Mouse (Mus musculus): ENCODE data around the gene Mvk. TPM values are rescaled to one million over a fixed set of nuclear protein-coding genes. Genes with fewer than 3 reads are reported as not detected.

Gene Mvk
- polyA plus RNA-seq, 1 experiment = 37.1 TPM

DNA sequence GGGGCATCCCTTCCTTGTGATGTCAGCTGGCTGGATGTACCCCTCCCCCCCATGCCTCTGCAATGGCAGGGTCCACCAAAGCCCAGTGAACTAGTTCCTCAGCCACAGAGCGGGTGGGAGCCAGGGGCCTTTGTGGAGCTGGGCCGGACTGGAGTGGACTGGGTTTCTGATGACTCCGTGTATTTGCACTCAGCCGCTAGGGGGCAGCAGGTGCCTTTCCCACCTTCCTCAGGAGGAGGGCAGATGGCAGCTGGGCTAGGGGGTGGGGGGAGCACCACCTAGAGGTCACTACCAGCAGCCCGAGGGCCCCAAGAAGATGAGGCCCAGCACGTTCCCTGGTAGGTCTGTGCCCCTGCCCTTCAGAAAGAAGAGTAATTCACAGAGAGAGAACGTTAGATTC is 17.2 kb downstream of the Mvk start:
- peak; percentile 73 to 77 for DNase-seq
- Histone ChIP-seq H3K27ac (ENCODE audit: insufficient read depth, low read length) (no peak overlapping the region), H3K4me1 (ENCODE audit: control insufficient read depth, insufficient read depth, low read length) (peaks cover 5% of the 10 kb centered on the region; the same call in 1 of the 2 replicates), H3K27me3 (ENCODE audit: control insufficient read depth, insufficient read depth, low read length) (no peaks in the 10 kb centered on the region), H3K4me3 (replicated peaks; ENCODE audit: insufficient read depth, low read depth, low read length) (no peak overlapping the region)
- 11% methylated on average over 7 of the region's 7 CpGs for WGBS
- TF ChIP-seq POLR2A (IDR thresholded peaks at IDR 0.05; ENCODE audit: borderline replicate concordance, insufficient read depth, low read length) (no peak), CTCF (IDR thresholded peaks at IDR 0.05; ENCODE audit: borderline replicate concordance, insufficient read depth, low read depth, low read length) (peak; percentile 79)

DNA sequence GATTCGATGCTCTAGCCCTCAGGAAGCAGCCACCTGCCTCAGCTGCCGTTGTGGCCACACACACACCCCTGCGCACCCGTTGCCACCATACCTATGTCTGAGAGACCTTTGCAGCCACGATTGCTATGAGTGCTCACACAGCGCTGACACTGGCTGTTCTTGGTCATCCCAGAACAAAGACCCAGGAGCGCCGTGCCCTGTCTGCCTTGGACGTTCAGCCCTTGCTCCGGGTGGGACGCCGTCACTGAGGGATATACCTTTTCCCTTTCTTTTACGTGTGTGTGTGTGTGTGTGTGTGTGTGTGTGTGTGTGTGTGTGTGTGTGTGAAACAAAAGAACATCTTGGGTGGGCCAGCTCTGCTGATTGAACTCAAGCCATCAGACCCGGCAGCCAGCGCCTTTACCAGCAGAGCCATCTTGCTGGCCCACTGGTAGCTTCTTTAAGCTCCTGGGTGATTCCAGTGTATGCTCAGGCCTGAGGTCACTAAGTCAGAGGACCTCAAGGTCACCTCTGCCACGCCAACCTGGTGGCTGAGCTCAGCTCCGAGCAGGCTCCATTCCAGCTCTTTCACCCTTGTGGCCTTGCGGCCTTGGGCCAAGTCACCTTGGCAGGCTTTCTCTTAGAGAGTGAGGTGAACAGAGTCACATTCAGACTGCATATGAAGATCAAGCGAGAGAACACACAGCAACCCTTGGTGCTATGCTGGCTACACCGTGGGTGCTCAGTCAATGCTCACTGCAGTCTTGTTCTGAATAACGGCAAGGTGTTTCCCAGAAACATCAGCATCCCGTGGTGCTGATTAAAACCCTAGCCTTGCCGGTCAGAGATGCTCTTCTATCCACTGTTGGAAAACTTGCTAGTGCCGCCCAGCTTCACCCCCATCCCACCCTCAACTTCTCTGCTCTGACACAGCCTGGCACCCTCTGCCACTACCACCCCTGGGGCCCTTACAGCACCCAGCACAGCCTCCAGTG is 18.3 kb downstream of the Mvk start:
- DNase-seq = no peak
- H3K4me3 ChIP-seq (replicated peaks; ENCODE audit: insufficient read depth, low read depth, low read length) = no peak overlapping the region
- no peak overlapping the region for H3K27ac ChIP-seq (ENCODE audit: insufficient read depth, low read length)
- no peaks in the 10 kb centered on the region for H3K27me3 ChIP-seq (ENCODE audit: control insufficient read depth, insufficient read depth, low read length)
- TF ChIP-seq CTCF (IDR thresholded peaks at IDR 0.05; ENCODE audit: borderline replicate concordance, insufficient read depth, low read depth, low read length) (no peak), POLR2A (IDR thresholded peaks at IDR 0.05; ENCODE audit: borderline replicate concordance, insufficient read depth, low read length) (no peak)
- 69% methylated on average over 24 of the region's 24 CpGs for WGBS
- peaks cover 4% of the 10 kb centered on the region; the same call in 1 of the 2 replicates for H3K4me1 ChIP-seq (ENCODE audit: control insufficient read depth, insufficient read depth, low read length)

DNA sequence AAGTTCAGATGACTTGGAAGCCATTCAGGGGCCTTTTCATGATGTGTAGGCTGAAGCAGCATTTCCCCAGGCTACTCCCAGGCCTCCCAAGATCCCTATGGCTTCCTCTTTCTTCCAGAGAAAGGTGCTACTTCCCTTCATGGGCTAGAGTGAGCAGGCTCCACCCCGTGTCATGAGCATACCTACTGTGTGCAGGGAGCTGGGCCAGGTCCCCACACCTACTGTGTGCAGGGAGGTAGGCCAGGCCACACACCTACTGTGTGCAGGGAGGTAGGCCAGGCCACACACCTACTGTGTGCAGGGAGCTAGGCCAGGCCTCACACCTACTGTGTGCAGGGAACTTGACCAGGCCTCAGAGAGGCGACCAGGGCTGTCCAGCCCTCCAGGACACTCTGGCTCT is 20.5 kb downstream of the Mvk start:
- 76% methylated on average over 2 of the region's 2 CpGs for WGBS
- TF ChIP-seq CTCF (IDR thresholded peaks at IDR 0.05; ENCODE audit: borderline replicate concordance, insufficient read depth, low read depth, low read length) (no peak), POLR2A (IDR thresholded peaks at IDR 0.05; ENCODE audit: borderline replicate concordance, insufficient read depth, low read length) (no peak)

DNA sequence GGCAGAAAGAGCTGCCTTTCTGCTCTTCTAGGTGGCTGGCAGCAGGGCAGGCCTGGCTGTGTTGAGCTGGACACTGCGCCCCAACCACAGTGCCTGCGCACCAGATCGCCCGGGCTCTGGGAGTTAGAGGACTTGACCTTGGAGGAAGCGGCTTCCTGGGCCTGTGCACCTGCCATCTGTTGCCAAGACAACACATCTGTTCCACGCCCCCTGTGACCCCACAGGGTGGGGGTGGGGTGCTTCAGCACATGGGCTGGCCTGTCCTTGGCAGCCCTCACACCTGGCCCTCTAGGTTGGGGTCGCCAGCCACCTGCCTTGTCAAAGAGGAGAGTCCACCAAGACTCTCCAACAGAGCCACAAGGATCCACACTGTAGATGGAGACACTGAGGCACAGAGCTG is 21.6 kb downstream of the Mvk start:
- H3K27ac ChIP-seq (ENCODE audit: insufficient read depth, low read length) = no peak overlapping the region
- DNase-seq = no peak
- no peaks in the 10 kb centered on the region for H3K27me3 ChIP-seq (ENCODE audit: control insufficient read depth, insufficient read depth, low read length)
- TF ChIP-seq CTCF (IDR thresholded peaks at IDR 0.05; ENCODE audit: borderline replicate concordance, insufficient read depth, low read depth, low read length) = no peak
- no peak for TF ChIP-seq POLR2A (IDR thresholded peaks at IDR 0.05; ENCODE audit: borderline replicate concordance, insufficient read depth, low read length)
- H3K4me3 ChIP-seq (replicated peaks; ENCODE audit: insufficient read depth, low read depth, low read length) = no peak overlapping the region
- no peaks in the 10 kb centered on the region for H3K4me1 ChIP-seq (ENCODE audit: control insufficient read depth, insufficient read depth, low read length)
- 84% methylated on average over 7 of the region's 7 CpGs for WGBS

More for the DNA sequence above, 20.5 kb downstream of the Mvk start:
- no peak overlapping the region for H3K27ac ChIP-seq (ENCODE audit: insufficient read depth, low read length)
- H3K4me3 ChIP-seq (replicated peaks; ENCODE audit: insufficient read depth, low read depth, low read length) = no peak overlapping the region
- H3K27me3 ChIP-seq (ENCODE audit: control insufficient read depth, insufficient read depth, low read length) = no peaks in the 10 kb centered on the region
- no peaks in the 10 kb centered on the region for H3K4me1 ChIP-seq (ENCODE audit: control insufficient read depth, insufficient read depth, low read length)
- no peak for DNase-seq

GRCm38 (mm10) chr5:114467019-114467418 is 22.9 kb downstream of the Mvk start:
- DNase-seq = no peak
- no peak overlapping the region for H3K27ac ChIP-seq (ENCODE audit: insufficient read depth, low read length)
- TF ChIP-seq CTCF (IDR thresholded peaks at IDR 0.05; ENCODE audit: borderline replicate concordance, insufficient read depth, low read depth, low read length) (no peak), POLR2A (IDR thresholded peaks at IDR 0.05; ENCODE audit: borderline replicate concordance, insufficient read depth, low read length) (no peak)
- 16% methylated on average over 11 of the region's 11 CpGs for WGBS
- H3K4me1 ChIP-seq (ENCODE audit: control insufficient read depth, insufficient read depth, low read length) = no peaks in the 10 kb centered on the region
- no peak overlapping the region for H3K4me3 ChIP-seq (replicated peaks; ENCODE audit: insufficient read depth, low read depth, low read length)
- H3K27me3 ChIP-seq (ENCODE audit: control insufficient read depth, insufficient read depth, low read length) = no peaks in the 10 kb centered on the region

- Histone ChIP-seq H3K4me1 (ENCODE audit: control insufficient read depth, insufficient read depth, low read length) (no peaks in the 10 kb centered on the region), H3K4me3 (replicated peaks; ENCODE audit: insufficient read depth, low read depth, low read length) (no peak overlapping the region), H3K27me3 (ENCODE audit: control insufficient read depth, insufficient read depth, low read length) (no peaks in the 10 kb centered on the region), H3K27ac (ENCODE audit: insufficient read depth, low read length) (peak overlapping the region; percentile 23; the same call in 1 of the 2 replicates)
- WGBS = 10% methylated on average over 7 of the region's 13 CpGs
- TF ChIP-seq CTCF (IDR thresholded peaks at IDR 0.05; ENCODE audit: borderline replicate concordance, insufficient read depth, low read depth, low read length) (no peak), POLR2A (IDR thresholded peaks at IDR 0.05; ENCODE audit: borderline replicate concordance, insufficient read depth, low read length) (no peak)
- peak in 1 of 2 experiments; percentile 46 for DNase-seq
Observed at GRCm38 (mm10) chr5:114467430-114467829, 23.4 kb downstream of the Mvk start.

DNA sequence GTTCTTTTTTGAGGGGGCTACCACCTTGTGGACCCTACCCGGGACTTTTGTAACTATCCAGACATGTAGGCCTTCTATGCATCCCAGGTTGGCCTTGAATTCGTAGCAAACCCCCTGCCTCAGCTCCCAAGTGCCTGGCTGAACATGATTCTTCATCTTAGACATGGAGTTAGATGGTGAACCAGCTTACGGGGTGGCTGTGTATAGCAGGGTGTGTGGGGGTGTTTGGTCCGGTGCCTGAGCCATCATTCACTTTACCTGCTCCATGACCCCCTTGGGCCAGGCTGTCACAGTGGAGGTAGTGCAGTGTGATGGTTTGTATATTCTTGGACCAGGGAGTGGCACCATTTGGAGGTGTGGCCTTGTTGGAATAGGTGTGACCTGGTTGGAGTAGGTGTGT is 23.9 kb downstream of the Mvk start:
- H3K4me1 ChIP-seq (ENCODE audit: control insufficient read depth, insufficient read depth, low read length) = no peaks in the 10 kb centered on the region
- H3K4me3 ChIP-seq (replicated peaks; ENCODE audit: insufficient read depth, low read depth, low read length) = no peak overlapping the region
- TF ChIP-seq CTCF (IDR thresholded peaks at IDR 0.05; ENCODE audit: borderline replicate concordance, insufficient read depth, low read depth, low read length) = no peak
- TF ChIP-seq POLR2A (IDR thresholded peaks at IDR 0.05; ENCODE audit: borderline replicate concordance, insufficient read depth, low read length) = no peak
- no peak overlapping the region for H3K27ac ChIP-seq (ENCODE audit: insufficient read depth, low read length)
- WGBS = 72% methylated on average over 4 of the region's 4 CpGs
- DNase-seq = no peak
- no peaks in the 10 kb centered on the region for H3K27me3 ChIP-seq (ENCODE audit: control insufficient read depth, insufficient read depth, low read length)

DNA sequence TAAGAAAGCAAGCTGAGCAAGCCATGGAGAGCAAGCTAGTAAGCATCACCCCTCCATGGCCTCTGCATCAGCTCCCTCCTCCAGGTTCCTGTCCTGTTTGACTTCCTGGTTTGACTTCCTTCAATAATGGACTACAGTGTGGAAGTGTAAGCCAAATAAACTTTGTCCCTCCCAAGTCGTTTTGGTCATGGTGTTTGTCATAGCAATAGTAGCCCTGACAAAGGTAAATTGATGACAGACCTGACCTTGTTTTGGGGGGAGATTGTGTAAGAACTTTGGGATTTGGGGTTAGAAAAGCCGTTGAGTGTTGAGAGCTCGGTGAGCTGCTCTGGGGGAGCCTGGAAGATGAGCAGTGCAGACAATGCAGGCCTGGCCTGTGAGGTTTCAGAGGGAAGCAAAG is 26.3 kb downstream of the Mvk start:
- no peak overlapping the region for H3K27ac ChIP-seq (ENCODE audit: insufficient read depth, low read length)

More for the DNA sequence above, 26.3 kb downstream of the Mvk start:
- TF ChIP-seq POLR2A (IDR thresholded peaks at IDR 0.05; ENCODE audit: borderline replicate concordance, insufficient read depth, low read length) = no peak
- TF ChIP-seq CTCF (IDR thresholded peaks at IDR 0.05; ENCODE audit: borderline replicate concordance, insufficient read depth, low read depth, low read length) = no peak
- Histone ChIP-seq H3K4me3 (replicated peaks; ENCODE audit: insufficient read depth, low read depth, low read length) (no peak overlapping the region), H3K4me1 (ENCODE audit: control insufficient read depth, insufficient read depth, low read length) (no peaks in the 10 kb centered on the region; the same call in 1 of the 2 replicates), H3K27me3 (ENCODE audit: control insufficient read depth, insufficient read depth, low read length) (no peaks in the 10 kb centered on the region)
- WGBS = 88% methylated on average over 3 of the region's 3 CpGs
- DNase-seq = no peak
